ENCODE assay signal across 17 mouse cellular contexts in genomic region chr11:23634573-23634972, GRCm38 (mm10). TPM values are rescaled to one million over a fixed set of nuclear protein-coding genes. Genes with fewer than 3 reads are reported as not detected.
DNase-seq lines count a peak whose midpoint lies in the region; ATAC-seq and TF ChIP-seq lines count a peak whose summit lies in the region.
"Had no signal": no experiment of that assay in that cellular context is flagged by ENCODE, and none has a peak within 500 bp of the region (broad histone marks: within the 10 kb centered on the region; RNA-seq: fewer than 3 reads in every experiment).

No protein-coding gene starts in this region.

- no peak overlapping the region for H3K4me3 ChIP-seq in heart, embryonic 11.5 days (ENCODE audit: low read depth, low read length)
- no peak overlapping the region for H3K4me3 ChIP-seq in neural tube, embryonic 11.5 days (ENCODE audit: low read depth, low read length)
- H3K4me3 ChIP-seq in liver, embryonic 13.5 days (replicated peaks), result no peak overlapping the region; the same call in 1 of the 2 replicates
- no peak overlapping the region for H3K4me3 ChIP-seq in stomach, postnatal 0 days (ENCODE audit: low read depth, low read length)

- DNase-seq in heart, adult 9 months (ENCODE audit: low spot score in 2 of 2), result no peak
- DNase-seq in neural tube, embryonic 11.5 days (ENCODE audit: low spot score), result peak; percentile 19
- DNase-seq in neural tube, embryonic 10.5 days (ENCODE audit: extremely low spot score, low spot score), result no peak
- DNase-seq in liver, embryonic 13.5 days, result no peak
- no peak for DNase-seq in layer of hippocampus, postnatal 25 days (ENCODE audit: extremely low spot score in 1 of 2, low spot score in 1 of 2)
- no peak for DNase-seq in stomach, postnatal 0 days (ENCODE audit: low spot score)
- DNase-seq: adrenal gland, postnatal 36 days; heart, adult 18-20 months; kidney, adult 9 months; lung, postnatal 10 days; retina, postnatal 1 day; thymus, postnatal 36 days had no signal

- no peaks in the 10 kb centered on the region for H3K9me3 ChIP-seq in heart, embryonic 11.5 days (replicated peaks; ENCODE audit: control insufficient read depth, low read length)
- no peaks in the 10 kb centered on the region for H3K9me3 ChIP-seq in neural tube, embryonic 11.5 days (ENCODE audit: control insufficient read depth, low read length)
- H3K9me3 ChIP-seq in liver, embryonic 13.5 days (replicated peaks), result no peaks in the 10 kb centered on the region
- no peaks in the 10 kb centered on the region for H3K9me3 ChIP-seq in stomach, postnatal 0 days (ENCODE audit: control insufficient read depth, low read length)
- H3K9me3 ChIP-seq: embryonic facial prominence, embryonic 13.5 days; forebrain, embryonic 12.5 days; hindbrain, embryonic 10.5 days; midbrain, embryonic 12.5 days had no signal

- no peak overlapping the region for H3K27ac ChIP-seq in heart, embryonic 11.5 days (ENCODE audit: low read depth, low read length)
- H3K27ac ChIP-seq in neural tube, embryonic 11.5 days (ENCODE audit: low read depth, low read length), result no peak overlapping the region
- H3K27ac ChIP-seq in liver, embryonic 13.5 days, result no peak overlapping the region
- no peak overlapping the region for H3K27ac ChIP-seq in stomach, postnatal 0 days (replicated peaks)
- H3K27ac ChIP-seq: embryonic facial prominence, embryonic 13.5 days had no signal

- 40% methylated on average over 8 of the region's 8 CpGs for WGBS in heart, embryonic 11.5 days (ENCODE audit: insufficient replicate concordance)
- 63% methylated on average over 8 of the region's 8 CpGs for WGBS in neural tube, embryonic 11.5 days
- 47% methylated on average over 8 of the region's 8 CpGs for WGBS in liver, embryonic 13.5 days (ENCODE audit: insufficient replicate concordance)
- 64% methylated on average over 8 of the region's 8 CpGs for WGBS in stomach, postnatal 0 days

- TF ChIP-seq CTCF in stomach, postnatal 0 days (IDR thresholded peaks at IDR 0.05; ENCODE audit: low read depth), result no peak

- no peak for ATAC-seq in heart, embryonic 11.5 days (replicated peaks; ENCODE audit: insufficient number of reproducible peaks, low FRiP score, low TSS enrichment)
- ATAC-seq in neural tube, embryonic 11.5 days (ENCODE audit: insufficient read depth, low FRiP score, low TSS enrichment), result no peak
- ATAC-seq in liver, embryonic 13.5 days (ENCODE audit: low read depth), result no peak
- no peak for ATAC-seq in stomach, postnatal 0 days (ENCODE audit: low FRiP score, low TSS enrichment)

- no peaks in the 10 kb centered on the region for H3K27me3 ChIP-seq in heart, embryonic 11.5 days (ENCODE audit: control insufficient read depth, insufficient read depth, low read length)
- H3K27me3 ChIP-seq in neural tube, embryonic 11.5 days (ENCODE audit: control insufficient read depth, insufficient read depth, low read length), result no peaks in the 10 kb centered on the region
- H3K27me3 ChIP-seq in liver, embryonic 13.5 days, result no peaks in the 10 kb centered on the region
- H3K27me3 ChIP-seq in stomach, postnatal 0 days (ENCODE audit: control insufficient read depth, insufficient read depth, low read length), result no peaks in the 10 kb centered on the region
- H3K27me3 ChIP-seq: embryonic facial prominence, embryonic 13.5 days; forebrain, embryonic 12.5 days; midbrain, embryonic 12.5 days had no signal

- H3K36me3 ChIP-seq in heart, embryonic 11.5 days (ENCODE audit: control insufficient read depth, insufficient read depth, low read length), result 0 out of 2 replicates have a peak, but pooled peaks cover 2% of the 10 kb centered on the region
- no peaks in the 10 kb centered on the region for H3K36me3 ChIP-seq in neural tube, embryonic 11.5 days (ENCODE audit: control insufficient read depth, insufficient read depth, low read length)
- peaks cover 15% of the 10 kb centered on the region for H3K36me3 ChIP-seq in liver, embryonic 13.5 days
- H3K36me3 ChIP-seq in stomach, postnatal 0 days (ENCODE audit: control insufficient read depth, insufficient read depth, low read length), result no peaks in the 10 kb centered on the region
- H3K36me3 ChIP-seq: forebrain, embryonic 12.5 days had no signal

- H3K9ac ChIP-seq in heart, embryonic 11.5 days (ENCODE audit: low read depth, low read length), result no peak overlapping the region
- no peak overlapping the region for H3K9ac ChIP-seq in neural tube, embryonic 11.5 days (ENCODE audit: low read length)
- no peak overlapping the region for H3K9ac ChIP-seq in liver, embryonic 13.5 days
- H3K9ac ChIP-seq in stomach, postnatal 0 days (ENCODE audit: low read length), result no peak overlapping the region

- peaks cover 4% of the 10 kb centered on the region for H3K4me1 ChIP-seq in heart, embryonic 11.5 days (ENCODE audit: control insufficient read depth, insufficient read depth, low read length)
- H3K4me1 ChIP-seq in neural tube, embryonic 11.5 days (ENCODE audit: control insufficient read depth, insufficient read depth, low read length), result no peaks in the 10 kb centered on the region; the same call in 1 of the 2 replicates
- peaks cover 13% of the 10 kb centered on the region for H3K4me1 ChIP-seq in liver, embryonic 13.5 days (replicated peaks)
- H3K4me1 ChIP-seq in stomach, postnatal 0 days (replicated peaks; ENCODE audit: control insufficient read depth, insufficient read depth), result no peaks in the 10 kb centered on the region

- TF ChIP-seq EP300 in stomach, postnatal 0 days (optimal IDR thresholded peaks at IDR 0.05), result no peak

- H3K4me2 ChIP-seq in heart, embryonic 11.5 days, result peak overlapping the region; percentile 16
- H3K4me2 ChIP-seq in neural tube, embryonic 11.5 days (ENCODE audit: low read depth), result no peak overlapping the region
- peak overlapping the region; percentile 30; the same call in 1 of the 2 replicates for H3K4me2 ChIP-seq in liver, embryonic 13.5 days
- H3K4me2 ChIP-seq in stomach, postnatal 0 days (replicated peaks; ENCODE audit: low read depth), result no peak overlapping the region

RNA-seq across cellular contexts. Expression of gene 0610010F05Rik, which starts 1.1 kb away (rescaled TPM):
- 20.6 and 20.7 TPM in 2 replicates for polyA plus RNA-seq in heart, embryonic 11.5 days (2014; fragmentation: Nextera tagmentation; extraction: Ambion mirVana)
- polyA plus RNA-seq in neural tube, embryonic 11.5 days (2014; fragmentation: Nextera tagmentation; extraction: Ambion mirVana), result 62.2 and 63.3 TPM in 2 replicates
- polyA plus RNA-seq in liver, embryonic 13.5 days (2015; fragmentation: Nextera tagmentation; extraction: Ambion mirVana), result 14.1 and 16.4 TPM in 2 replicates
- 10 to 100 TPM; 33.6 to 37.7 TPM for total RNA-seq in layer of hippocampus, postnatal 25 days (2021)
- polyA plus RNA-seq in stomach, postnatal 0 days (2015; fragmentation: Nextera tagmentation; extraction: Ambion mirVana), result 14.5 and 15.8 TPM in 2 replicates

RNA-seq across cellular contexts. Expression of gene Pus10, which starts 30.9 kb away (rescaled TPM):
- 19.5 and 20.7 TPM in 2 replicates for polyA plus RNA-seq in heart, embryonic 11.5 days (2014; fragmentation: Nextera tagmentation; extraction: Ambion mirVana)
- 22.1 TPM in 2 replicates for polyA plus RNA-seq in neural tube, embryonic 11.5 days (2014; fragmentation: Nextera tagmentation; extraction: Ambion mirVana)
- 16.3 and 19.2 TPM in 2 replicates for polyA plus RNA-seq in liver, embryonic 13.5 days (2015; fragmentation: Nextera tagmentation; extraction: Ambion mirVana)
- total RNA-seq in layer of hippocampus, postnatal 25 days (2021), result 10 to 100 TPM; 14.1 to 14.5 TPM
- polyA plus RNA-seq in stomach, postnatal 0 days (2015; fragmentation: Nextera tagmentation; extraction: Ambion mirVana), result 11.1 and 12.3 TPM in 2 replicates

RNA-seq across cellular contexts. Expression of gene Pex13, which starts 31.2 kb away (rescaled TPM):
- polyA plus RNA-seq in heart, embryonic 11.5 days (2014; fragmentation: Nextera tagmentation; extraction: Ambion mirVana), result 31.9 and 33.3 TPM in 2 replicates
- 37.6 and 46.5 TPM in 2 replicates for polyA plus RNA-seq in neural tube, embryonic 11.5 days (2014; fragmentation: Nextera tagmentation; extraction: Ambion mirVana)
- 11.8 and 16.1 TPM in 2 replicates for polyA plus RNA-seq in liver, embryonic 13.5 days (2015; fragmentation: Nextera tagmentation; extraction: Ambion mirVana)
- total RNA-seq in layer of hippocampus, postnatal 25 days (2021), result 10 to 100 TPM; 27.4 to 28.5 TPM
- polyA plus RNA-seq in stomach, postnatal 0 days (2015; fragmentation: Nextera tagmentation; extraction: Ambion mirVana), result 31.3 and 32.7 TPM in 2 replicates

Comparison
In these comparisons a context has a peak if more than half of its experiments do, and no peak if none do; other contexts are left out.
1. H3K4me2 ChIP-seq: peak in heart, embryonic 11.5 days (single experiment) and liver, embryonic 13.5 days (single experiment); none in neural tube, embryonic 11.5 days (single experiment) and stomach, postnatal 0 days (single experiment).